Mouse (Mus musculus): ENCODE measurements around the gene Krtap4-7. TPM values are rescaled to one million over a fixed set of nuclear protein-coding genes. Genes with fewer than 3 reads are reported as not detected.
A peak's percentile ranks its signal among the peaks of the same experiment; 100 is the strongest.

Krtap4-7 gene
- polyA plus RNA-seq, 1 experiment: not detected

- TF ChIP-seq TCF12 (IDR thresholded peaks at IDR 0.05; ENCODE audit: insufficient read depth, poor library complexity, severe bottlenecking): no peak
- TF ChIP-seq E2F4 (IDR thresholded peaks at IDR 0.05; ENCODE audit: insufficient read depth): no peak
- no peak for TF ChIP-seq POLR2AphosphoS2 (IDR thresholded peaks at IDR 0.05; ENCODE audit: insufficient read length, low read depth)
- no peak for TF ChIP-seq REST (IDR thresholded peaks at IDR 0.05; ENCODE audit: insufficient read depth, insufficient read length)
- no peak for TF ChIP-seq POLR2A (IDR thresholded peaks at IDR 0.05; ENCODE audit: insufficient read length, low read depth)
- TF ChIP-seq MYOD1 (IDR thresholded peaks at IDR 0.05; ENCODE audit: control insufficient read depth in 1 of 3, insufficient read length in 2 of 3, low read depth in 2 of 3): peak in 1 of 3 experiments; percentile 26
- peak in 2 of 3 experiments; percentile 3 to 54 for TF ChIP-seq MYOG (IDR thresholded peaks at IDR 0.05; ENCODE audit: control insufficient read depth in 1 of 3, insufficient read depth in 1 of 3, insufficient read length in 2 of 3, low read depth in 2 of 3)
- no peak for TF ChIP-seq USF1 (IDR thresholded peaks at IDR 0.05; ENCODE audit: low read depth)
- H3K4me2 ChIP-seq (ENCODE audit: low read depth): no peak overlapping the region
- no peaks in the 10 kb centered on the region for H3K27me3 ChIP-seq (ENCODE audit: control insufficient read depth, insufficient read depth, insufficient read length)
- H3K36me3 ChIP-seq (ENCODE audit: control insufficient read depth, insufficient read depth): no peaks in the 10 kb centered on the region
- no peak overlapping the region for H3ac ChIP-seq (ENCODE audit: control insufficient read depth, insufficient read length)
- no peaks in the 10 kb centered on the region for H3K79me2 ChIP-seq (ENCODE audit: control insufficient read depth, insufficient read depth)
- H3K4me3 ChIP-seq: no peak overlapping the region
Observed at GRCm38 (mm10) chr11:99646444-99646843, 2.6 kb upstream of the Krtap4-7 start.

GRCm38 (mm10) chr11:99644351-99644750 is 462 bp upstream of the Krtap4-7 start:
- no peaks in the 10 kb centered on the region for H3K36me3 ChIP-seq (ENCODE audit: control insufficient read depth, insufficient read depth)
- H3K79me2 ChIP-seq (ENCODE audit: control insufficient read depth, insufficient read depth): no peaks in the 10 kb centered on the region
- H3K4me3 ChIP-seq: no peak overlapping the region
- TF ChIP-seq REST (IDR thresholded peaks at IDR 0.05; ENCODE audit: insufficient read depth, insufficient read length): no peak
- TF ChIP-seq POLR2A (IDR thresholded peaks at IDR 0.05; ENCODE audit: insufficient read length, low read depth): no peak
- TF ChIP-seq TCF12 (IDR thresholded peaks at IDR 0.05; ENCODE audit: insufficient read depth, poor library complexity, severe bottlenecking): no peak
- no peak for TF ChIP-seq CEBPB (IDR thresholded peaks at IDR 0.05; ENCODE audit: insufficient read depth, poor library complexity, severe bottlenecking)
- TF ChIP-seq E2F4 (IDR thresholded peaks at IDR 0.05; ENCODE audit: insufficient read depth): no peak
- TF ChIP-seq POLR2AphosphoS2 (IDR thresholded peaks at IDR 0.05; ENCODE audit: insufficient read length, low read depth): no peak
- H3K4me2 ChIP-seq (ENCODE audit: low read depth): no peak overlapping the region
- no peak overlapping the region for H3ac ChIP-seq (ENCODE audit: control insufficient read depth, insufficient read length)
- no peaks in the 10 kb centered on the region for H3K27me3 ChIP-seq (ENCODE audit: control insufficient read depth, insufficient read depth, insufficient read length)

GRCm38 (mm10) chr11:99640926-99641325 is 3.0 kb downstream of the Krtap4-7 start:
- TF ChIP-seq USF1 (IDR thresholded peaks at IDR 0.05; ENCODE audit: low read depth) (no peak), POLR2A (IDR thresholded peaks at IDR 0.05; ENCODE audit: insufficient read length, low read depth) (no peak), TCF3 (IDR thresholded peaks at IDR 0.05; ENCODE audit: insufficient read length, low read depth) (no peak), MAX (IDR thresholded peaks at IDR 0.05; ENCODE audit: low read depth) (no peak), E2F4 (IDR thresholded peaks at IDR 0.05; ENCODE audit: insufficient read depth) (no peak), CEBPB (IDR thresholded peaks at IDR 0.05; ENCODE audit: insufficient read depth, poor library complexity, severe bottlenecking) (no peak), MYOG (IDR thresholded peaks at IDR 0.05; ENCODE audit: control insufficient read depth in 1 of 3, insufficient read depth in 1 of 3, insufficient read length in 2 of 3, low read depth in 2 of 3) (no peak), REST (IDR thresholded peaks at IDR 0.05; ENCODE audit: insufficient read depth, insufficient read length) (no peak), TCF12 (IDR thresholded peaks at IDR 0.05; ENCODE audit: insufficient read depth, poor library complexity, severe bottlenecking) (no peak), MYOD1 (IDR thresholded peaks at IDR 0.05; ENCODE audit: control insufficient read depth in 1 of 3, insufficient read length in 2 of 3, low read depth in 2 of 3) (no peak), POLR2AphosphoS2 (IDR thresholded peaks at IDR 0.05; ENCODE audit: insufficient read length, low read depth) (no peak), SRF (IDR thresholded peaks at IDR 0.05; ENCODE audit: control insufficient read depth, insufficient read length, low read depth) (no peak)
- H3K4me2 ChIP-seq (ENCODE audit: low read depth): no peak overlapping the region
- no peak overlapping the region for H3ac ChIP-seq (ENCODE audit: control insufficient read depth, insufficient read length)
- H3K79me2 ChIP-seq (ENCODE audit: control insufficient read depth, insufficient read depth): no peaks in the 10 kb centered on the region
- no peaks in the 10 kb centered on the region for H3K27me3 ChIP-seq (ENCODE audit: control insufficient read depth, insufficient read depth, insufficient read length)
- H3K4me3 ChIP-seq: no peak overlapping the region
- H3K36me3 ChIP-seq (ENCODE audit: control insufficient read depth, insufficient read depth): no peaks in the 10 kb centered on the region

GRCm38 (mm10) chr11:99637086-99637485 is 6.8 kb downstream of the Krtap4-7 start:
- H3K4me3 ChIP-seq: no peak overlapping the region
- H3K36me3 ChIP-seq (ENCODE audit: control insufficient read depth, insufficient read depth): no peaks in the 10 kb centered on the region
- H3ac ChIP-seq (ENCODE audit: control insufficient read depth, insufficient read length): no peak overlapping the region
- H3K79me2 ChIP-seq (ENCODE audit: control insufficient read depth, insufficient read depth): no peaks in the 10 kb centered on the region
- TF ChIP-seq TCF12 (IDR thresholded peaks at IDR 0.05; ENCODE audit: insufficient read depth, poor library complexity, severe bottlenecking) (no peak), MYOD1 (IDR thresholded peaks at IDR 0.05; ENCODE audit: control insufficient read depth in 1 of 3, insufficient read length in 2 of 3, low read depth in 2 of 3) (no peak), E2F4 (IDR thresholded peaks at IDR 0.05; ENCODE audit: insufficient read depth) (no peak), POLR2AphosphoS2 (IDR thresholded peaks at IDR 0.05; ENCODE audit: insufficient read length, low read depth) (no peak), CEBPB (IDR thresholded peaks at IDR 0.05; ENCODE audit: insufficient read depth, poor library complexity, severe bottlenecking) (no peak), SRF (IDR thresholded peaks at IDR 0.05; ENCODE audit: control insufficient read depth, insufficient read length, low read depth) (no peak), MYOG (IDR thresholded peaks at IDR 0.05; ENCODE audit: control insufficient read depth in 1 of 3, insufficient read depth in 1 of 3, insufficient read length in 2 of 3, low read depth in 2 of 3) (no peak), TCF3 (IDR thresholded peaks at IDR 0.05; ENCODE audit: insufficient read length, low read depth) (no peak), POLR2A (IDR thresholded peaks at IDR 0.05; ENCODE audit: insufficient read length, low read depth) (no peak), REST (IDR thresholded peaks at IDR 0.05; ENCODE audit: insufficient read depth, insufficient read length) (no peak), MAX (IDR thresholded peaks at IDR 0.05; ENCODE audit: low read depth) (no peak), USF1 (IDR thresholded peaks at IDR 0.05; ENCODE audit: low read depth) (no peak)
- H3K27me3 ChIP-seq (ENCODE audit: control insufficient read depth, insufficient read depth, insufficient read length): no peaks in the 10 kb centered on the region
- no peak overlapping the region for H3K4me2 ChIP-seq (ENCODE audit: low read depth)

GRCm38 (mm10) chr11:99634653-99635134 is 9.2 kb downstream of the Krtap4-7 start, which contains the start of gene Krtap4-2:
Krtap4-2 (minus strand) TSS chr11:99635084.
- Histone ChIP-seq H3K4me2 (ENCODE audit: low read depth) (no peak within 1 kb of the TSS), H3K4me3 (no peak within 1 kb of the TSS), H3K27me3 (ENCODE audit: control insufficient read depth, insufficient read depth, insufficient read length) (no peaks in the 10 kb centered on the region), H3K36me3 (ENCODE audit: control insufficient read depth, insufficient read depth) (no peaks in the 10 kb centered on the region), H3ac (ENCODE audit: control insufficient read depth, insufficient read length) (no peak within 1 kb of the TSS), H3K79me2 (ENCODE audit: control insufficient read depth, insufficient read depth) (no peaks in the 10 kb centered on the region)
- TF ChIP-seq TCF12 (IDR thresholded peaks at IDR 0.05; ENCODE audit: insufficient read depth, poor library complexity, severe bottlenecking) (peak; percentile 24), USF1 (IDR thresholded peaks at IDR 0.05; ENCODE audit: low read depth) (no peak), MYOD1 (IDR thresholded peaks at IDR 0.05; ENCODE audit: control insufficient read depth in 1 of 3, insufficient read length in 2 of 3, low read depth in 2 of 3) (peak in 2 of 3 experiments; percentile 62 to 71), E2F4 (IDR thresholded peaks at IDR 0.05; ENCODE audit: insufficient read depth) (no peak), TCF3 (IDR thresholded peaks at IDR 0.05; ENCODE audit: insufficient read length, low read depth) (peak; percentile 55), MYOG (IDR thresholded peaks at IDR 0.05; ENCODE audit: control insufficient read depth in 1 of 3, insufficient read depth in 1 of 3, insufficient read length in 2 of 3, low read depth in 2 of 3) (peak in 2 of 3 experiments; percentile 38 to 61), POLR2AphosphoS2 (IDR thresholded peaks at IDR 0.05; ENCODE audit: insufficient read length, low read depth) (no peak), SRF (IDR thresholded peaks at IDR 0.05; ENCODE audit: control insufficient read depth, insufficient read length, low read depth) (no peak), CEBPB (IDR thresholded peaks at IDR 0.05; ENCODE audit: insufficient read depth, poor library complexity, severe bottlenecking) (no peak), REST (IDR thresholded peaks at IDR 0.05; ENCODE audit: insufficient read depth, insufficient read length) (no peak), MAX (IDR thresholded peaks at IDR 0.05; ENCODE audit: low read depth) (no peak), POLR2A (IDR thresholded peaks at IDR 0.05; ENCODE audit: insufficient read length, low read depth) (no peak)

Data from myocyte (in vitro differentiated cells).